Mouse (Mus musculus): ENCODE measurements at regions not wholly inside any gene's neighbourhood (a gene's known extent, or its start where the extent isn't known, plus 50 kb on each side); places are given as distances from the start of the nearest gene placed in this dataset.

DNA sequence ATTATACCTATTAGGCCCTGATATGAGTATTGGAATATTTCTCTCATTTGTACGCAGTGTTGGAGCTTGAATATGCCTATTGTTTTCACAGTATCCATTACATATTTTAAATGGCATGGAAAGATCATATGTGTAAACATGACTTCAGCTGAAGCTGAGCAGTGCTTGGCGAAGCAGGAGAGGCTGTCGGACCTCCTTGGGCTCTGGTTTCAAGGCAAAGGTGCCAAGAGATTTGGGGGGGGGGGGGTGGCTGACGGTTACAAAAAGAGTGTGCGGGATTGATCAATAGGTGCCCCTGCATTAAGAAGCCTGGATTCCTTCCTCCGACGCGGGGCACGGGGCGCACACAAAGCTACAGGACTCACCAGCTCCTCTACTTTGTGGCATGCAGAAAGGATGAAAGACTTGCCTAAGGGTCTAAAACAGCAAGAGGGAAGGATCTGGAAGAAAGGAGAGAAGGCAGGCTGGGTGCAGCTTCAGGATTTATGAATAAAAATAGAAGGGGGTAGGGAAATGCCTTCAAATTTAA lies 2381.9 kb upstream of the Gm7489 start:
- TF ChIP-seq CTCF (IDR thresholded peaks at IDR 0.05): no peak
- no peak for TF ChIP-seq EP300 (IDR thresholded peaks at IDR 0.05)

All from lung, postnatal 0 days (tissue).